Mouse (Mus musculus) monocyte, adult 2 months (primary cell): Measurements from ENCODE around the gene Brd3.
"Not testable (repeated sequence)": the region's sequence is repeated elsewhere in the genome, so short reads cannot be mapped to it uniquely, and the experiment has no call there.

Experiments used
- DNase-seq, 2 experiments: peaks; one replicate each; pipeline ENCODE4 v3.0.0; 2022; ENCODE audit warnings: low spot score in 2 of 2, low read depth in 1 of 2

Gene Brd3

DNA sequence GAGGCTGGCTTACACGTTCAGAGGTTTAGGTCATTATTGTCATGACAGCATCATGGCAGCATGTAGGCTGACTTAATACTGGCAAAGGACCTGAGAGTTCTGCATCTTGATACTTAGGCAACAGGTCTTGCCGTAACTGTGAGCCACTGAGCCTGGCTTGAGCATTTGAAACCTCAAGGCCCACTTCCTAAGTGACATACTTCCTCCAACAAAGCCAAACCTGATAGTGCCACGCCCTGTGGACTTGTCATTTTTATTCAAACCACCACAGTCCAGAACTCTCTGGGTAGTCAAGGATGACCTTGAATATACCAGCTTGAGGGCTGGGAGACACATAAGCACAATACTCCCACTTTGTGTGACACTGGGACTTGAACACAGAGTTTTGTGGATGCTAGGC lies 5.4 kb upstream of the Brd3 start:
- peak in 1 of 2 experiments; percentile 7 for DNase-seq

DNA sequence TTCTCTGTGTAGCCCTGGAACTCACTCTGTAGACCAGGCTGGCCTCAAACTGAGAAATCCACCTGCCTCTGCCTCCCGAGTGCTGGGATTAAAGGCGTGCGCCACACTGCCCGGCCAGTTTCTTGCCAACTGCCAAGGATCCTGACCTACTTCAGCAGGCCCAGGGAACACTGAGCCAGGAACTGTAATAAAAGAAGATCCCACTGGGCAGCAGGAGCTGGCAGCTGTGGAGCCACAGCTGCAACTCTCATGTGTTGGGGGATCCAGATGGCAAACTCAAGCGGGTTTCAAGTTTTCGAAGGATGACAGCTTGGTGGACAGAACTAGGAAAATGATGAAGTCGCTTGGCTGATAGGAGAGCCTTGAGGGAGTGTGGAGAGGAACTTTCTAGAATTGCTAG lies 3.2 kb upstream of the Brd3 start:
- DNase-seq = no peak

DNA sequence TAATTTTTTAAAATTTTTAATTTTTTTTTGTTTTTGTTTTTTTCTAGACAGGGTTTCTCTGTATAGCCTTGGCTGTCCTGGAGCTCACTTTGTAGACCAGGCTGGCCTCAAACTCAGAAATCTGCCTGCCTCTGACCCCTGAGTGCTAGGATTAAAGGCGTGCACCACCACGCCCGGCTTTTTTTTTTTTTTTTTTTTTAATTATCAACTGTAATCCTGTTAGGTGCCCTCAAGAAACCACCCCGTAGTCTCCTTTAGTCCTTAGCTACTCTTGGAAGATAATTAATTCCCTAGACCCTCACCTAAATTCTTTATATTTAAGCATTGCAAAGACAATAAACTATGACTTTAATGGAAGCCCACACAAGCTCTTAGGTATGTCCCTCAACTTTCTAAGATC lies 804 bp downstream of the Brd3 start:
- not testable (repeated sequence) for DNase-seq

- no peak for DNase-seq
Observed at GRCm38 (mm10) chr2:27505539-27505938, 1.9 kb downstream of the Brd3 start.

DNA sequence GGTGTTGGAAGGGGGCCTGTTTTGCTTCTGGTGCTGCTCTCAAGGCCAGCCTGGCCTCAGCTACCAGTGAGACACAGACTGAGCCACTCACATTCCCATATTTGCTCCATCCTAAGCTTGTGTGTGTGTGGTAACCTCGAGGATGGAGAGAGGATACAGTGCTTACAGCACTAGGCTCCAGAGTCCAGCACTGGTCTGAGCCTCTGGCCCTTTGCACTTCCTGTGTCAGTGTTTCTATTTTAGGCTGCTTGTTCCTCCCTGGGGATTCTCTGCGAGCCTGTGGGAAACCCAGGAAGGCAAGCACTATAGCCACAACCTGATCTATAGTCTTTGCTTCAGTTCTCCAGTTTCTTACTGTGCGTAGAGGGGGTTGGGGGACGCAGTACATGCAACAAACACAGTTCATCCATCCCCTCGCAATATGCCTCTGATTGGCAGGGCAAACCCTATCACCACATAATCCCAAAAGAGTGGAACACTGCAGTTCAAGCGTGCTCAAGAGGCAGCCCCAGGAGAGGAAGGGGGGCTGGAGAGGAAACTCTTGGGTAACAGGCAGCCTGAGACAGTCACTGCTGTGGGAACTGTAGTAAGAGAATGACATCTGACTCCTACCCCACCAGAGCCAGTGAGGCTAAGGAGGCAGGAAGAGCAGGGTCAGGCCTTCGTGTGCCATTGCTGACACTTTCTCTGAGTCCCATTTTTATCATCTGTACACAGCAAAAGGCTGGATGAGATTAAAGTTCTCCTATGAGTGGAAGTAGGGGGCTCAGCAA lies 3.2 kb downstream of the Brd3 start:
- no peak for DNase-seq

- no peak for DNase-seq
Observed at GRCm38 (mm10) chr2:27496391-27497028, 11.0 kb downstream of the Brd3 start.

DNA sequence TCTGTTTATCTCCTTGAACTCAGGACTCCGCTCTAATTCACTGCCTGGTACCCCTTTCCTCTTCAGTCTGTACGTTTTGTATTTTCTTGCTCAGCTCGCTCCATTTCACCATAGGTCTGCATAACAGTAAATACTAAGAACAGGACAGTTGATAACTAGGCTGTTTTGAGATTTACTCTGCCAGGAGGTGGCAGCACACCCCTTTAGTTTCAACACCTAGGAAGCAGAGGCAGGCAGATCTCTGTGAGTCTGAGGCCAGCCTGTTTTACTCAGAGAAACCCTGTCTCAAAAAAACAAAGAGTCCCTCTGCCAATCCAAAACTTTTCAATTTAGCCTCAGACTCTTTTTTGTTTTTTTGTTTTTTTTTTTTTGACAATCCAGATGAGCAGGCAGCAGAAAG lies 13.5 kb downstream of the Brd3 start:
- no peak for DNase-seq

DNA sequence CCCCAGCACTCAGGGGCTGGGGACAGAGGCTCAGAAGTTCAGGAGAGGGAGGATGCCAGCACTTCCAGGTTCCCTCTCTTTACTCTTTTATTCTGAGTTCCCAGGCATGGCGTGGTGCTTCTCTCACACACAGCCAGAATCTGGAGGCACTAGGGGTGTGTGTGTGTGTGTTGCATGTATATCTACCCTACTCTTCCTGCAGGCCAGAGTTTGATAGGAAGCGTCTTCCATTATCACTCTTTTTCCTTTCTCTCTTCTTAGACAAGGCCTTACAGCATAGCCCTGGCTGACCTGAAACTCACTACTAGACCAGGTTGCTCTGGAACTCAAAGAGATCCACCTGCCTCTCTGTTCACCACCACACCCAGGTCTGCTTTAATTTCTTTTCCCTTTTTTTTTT lies 16.5 kb downstream of the Brd3 start:
- no peak for DNase-seq

DNA sequence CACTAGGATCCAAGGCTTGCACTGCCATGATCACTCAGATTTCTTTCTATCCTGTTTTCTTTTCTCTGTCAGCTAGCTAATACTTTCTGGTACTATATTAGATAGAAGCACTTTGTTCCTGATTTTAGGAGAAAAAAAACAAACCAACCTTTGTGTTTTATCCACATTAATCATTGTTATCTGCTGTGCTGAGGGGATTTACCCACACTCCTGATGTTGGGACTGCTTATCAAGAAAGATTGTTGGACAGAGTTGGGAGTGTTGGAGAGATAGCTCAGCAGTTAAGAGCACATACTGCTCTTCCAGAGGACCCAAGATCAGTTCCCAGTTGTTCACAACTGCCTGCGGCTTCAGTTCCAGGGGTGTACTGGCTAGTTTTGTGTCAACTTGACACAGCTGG lies 19.1 kb downstream of the Brd3 start:
- no peak for DNase-seq

DNA sequence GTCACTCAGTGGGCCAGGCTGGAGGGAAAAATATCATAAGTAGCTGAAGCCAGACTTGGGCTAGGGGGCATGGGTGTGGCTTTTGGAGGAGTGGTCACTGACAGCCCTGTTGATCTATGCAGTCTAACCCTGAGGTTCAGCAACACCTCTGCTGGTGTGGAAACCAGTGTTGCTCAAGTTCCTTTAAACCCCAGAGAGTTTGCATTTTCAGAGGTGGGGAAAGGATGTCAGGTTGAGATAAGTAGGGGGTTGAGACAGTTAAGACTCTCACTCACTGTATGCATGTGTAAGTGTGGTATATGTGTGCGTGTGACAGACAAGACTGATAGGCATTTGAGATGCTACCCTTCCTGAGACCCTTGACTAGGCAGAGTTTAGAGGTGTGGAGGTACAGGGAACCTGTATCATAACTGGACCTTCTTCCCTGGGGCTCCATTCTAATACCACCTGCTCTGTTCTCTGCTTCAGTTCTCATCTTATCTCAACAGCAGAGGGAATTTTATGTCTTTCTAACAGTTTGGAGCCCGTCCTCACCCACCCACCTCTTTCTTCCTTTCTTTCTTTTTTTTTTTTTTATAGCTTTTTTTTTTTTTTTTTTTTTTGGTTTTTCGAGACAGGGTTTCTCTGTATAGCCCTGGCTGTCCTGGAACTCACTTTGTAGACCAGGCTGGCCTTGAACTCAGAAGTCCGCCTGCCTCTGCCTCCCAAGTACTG lies 20.0 kb downstream of the Brd3 start:
- no peak for DNase-seq

GRCm38 (mm10) chr2:27486725-27487124 lies 20.7 kb downstream of the Brd3 start:
- no peak for DNase-seq

GRCm38 (mm10) chr2:27482265-27482861 lies 25.1 kb downstream of the Brd3 start:
- no peak for DNase-seq

DNA sequence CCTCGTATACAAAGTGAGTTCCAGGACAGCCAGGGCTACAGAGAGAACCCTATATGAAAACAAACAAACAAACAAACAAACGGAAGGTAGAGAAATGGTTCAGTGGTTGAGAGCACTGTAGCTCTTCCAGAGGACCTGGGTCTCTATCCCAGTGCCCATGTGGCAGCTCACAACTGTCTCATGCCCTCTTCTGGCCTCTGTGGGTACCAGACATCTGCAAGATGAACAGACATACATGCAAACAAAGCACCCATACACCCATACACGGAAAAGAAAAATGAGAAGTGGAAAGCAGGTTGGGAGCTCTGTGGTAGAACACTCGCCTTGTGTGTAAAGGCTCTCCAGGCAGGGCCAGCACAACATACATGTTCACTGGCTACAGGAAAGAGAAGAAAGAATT lies 27.1 kb downstream of the Brd3 start:
- no peak for DNase-seq

DNA sequence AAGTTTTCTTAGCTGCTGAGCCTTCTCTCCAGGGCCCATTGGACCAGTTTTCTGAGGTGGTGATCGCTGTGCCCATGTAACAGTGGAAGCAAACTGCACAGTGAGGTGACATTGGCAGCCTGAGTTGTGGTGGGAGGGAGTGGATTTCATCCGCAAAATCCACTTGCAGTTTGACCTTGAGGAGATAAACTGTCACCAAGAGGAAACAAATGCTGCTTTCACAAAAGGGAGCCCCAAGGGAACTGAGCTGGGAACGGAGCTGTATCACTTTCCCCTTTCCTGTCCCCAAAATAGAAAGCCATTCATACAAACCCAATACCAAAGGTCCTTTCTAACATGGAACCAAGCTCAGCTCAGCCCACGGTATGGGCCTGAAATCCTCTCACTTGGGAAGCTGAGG lies 27.6 kb downstream of the Brd3 start:
- DNase-seq = no peak

- no peak for DNase-seq
Observed at GRCm38 (mm10) chr2:27476303-27477192, 30.9 kb downstream of the Brd3 start.

- DNase-seq = peak; percentile 77 to 81
Observed at GRCm38 (mm10) chr2:27475495-27476302, 31.8 kb downstream of the Brd3 start.

GRCm38 (mm10) chr2:27474621-27475484 lies 32.6 kb downstream of the Brd3 start:
- DNase-seq = peak in 1 of 2 experiments; percentile 2

GRCm38 (mm10) chr2:27473911-27474310 lies 33.6 kb downstream of the Brd3 start:
- no peak for DNase-seq
